Mouse (Mus musculus): ENCODE results near the gene Ufd1. TPM values are rescaled to one million over a fixed set of nuclear protein-coding genes. Genes with fewer than 3 reads are reported as not detected.

Ufd1 gene
- polyA plus RNA-seq, 1 experiment from 2014 or later = 110 TPM

DNA sequence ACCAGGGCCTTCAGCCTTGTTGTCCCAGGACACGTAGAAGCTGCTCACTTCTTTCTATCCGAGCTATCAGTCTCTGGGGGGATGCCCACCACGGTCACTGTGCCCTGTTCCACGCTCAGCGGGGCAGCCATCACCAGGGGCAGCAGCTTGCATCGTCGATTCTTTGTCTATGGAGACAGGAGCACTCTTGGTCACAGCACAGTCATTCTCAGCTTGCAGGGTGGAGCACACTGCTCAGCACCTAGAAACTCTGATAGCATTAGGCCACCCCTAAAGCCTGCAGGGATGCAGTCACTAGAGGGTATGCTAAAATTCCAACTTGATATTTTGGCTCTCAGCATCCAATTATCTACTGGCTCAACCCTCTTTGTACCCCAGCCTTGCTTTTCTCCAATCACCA lies 26.6 kb upstream of the Ufd1 start:
- Histone ChIP-seq H3K36me3 (peaks cover 66% of the 10 kb centered on the region), H3K4me2 (replicated peaks) (no peak overlapping the region), H3K27ac (no peak overlapping the region), H3K4me3 (no peak overlapping the region), H3K9ac (no peak overlapping the region), H3K9me3 (no peaks in the 10 kb centered on the region), H3K4me1 (no peaks in the 10 kb centered on the region), H3K27me3 (no peaks in the 10 kb centered on the region; the same call in 1 of the 2 replicates)
- no peak for ATAC-seq (ENCODE audit: insufficient number of reproducible peaks, insufficient read depth, low FRiP score, low TSS enrichment)
- WGBS = 92% methylated on average over 7 of the region's 7 CpGs

DNA sequence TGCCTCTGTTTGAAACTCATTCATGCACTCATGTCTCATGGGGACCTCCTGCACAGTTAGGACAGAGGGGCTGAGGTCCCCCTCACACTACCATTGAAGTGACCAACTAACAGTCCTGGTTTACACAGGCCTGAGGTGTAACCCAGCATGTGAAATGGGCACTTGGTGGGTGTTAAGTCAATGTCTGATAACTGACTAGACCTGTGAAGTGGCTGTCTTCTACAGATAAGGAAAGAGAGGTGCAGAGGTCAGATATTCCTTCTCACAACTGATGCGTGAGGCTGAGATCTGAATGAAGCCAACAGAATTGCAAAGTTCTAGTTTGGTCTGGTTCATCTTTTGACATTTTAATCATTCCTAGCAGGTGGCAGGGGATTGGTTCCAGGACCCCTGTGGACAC lies 26.1 kb upstream of the Ufd1 start:
- Histone ChIP-seq H3K27ac (no peak overlapping the region), H3K9ac (no peak overlapping the region), H3K27me3 (no peaks in the 10 kb centered on the region), H3K9me3 (no peaks in the 10 kb centered on the region), H3K4me3 (no peak overlapping the region), H3K4me2 (replicated peaks) (no peak overlapping the region), H3K4me1 (no peaks in the 10 kb centered on the region), H3K36me3 (peaks cover 68% of the 10 kb centered on the region)
- no peak for ATAC-seq (ENCODE audit: insufficient number of reproducible peaks, insufficient read depth, low FRiP score, low TSS enrichment)
- WGBS = 86% methylated on average over 1 of the region's 1 CpGs

DNA sequence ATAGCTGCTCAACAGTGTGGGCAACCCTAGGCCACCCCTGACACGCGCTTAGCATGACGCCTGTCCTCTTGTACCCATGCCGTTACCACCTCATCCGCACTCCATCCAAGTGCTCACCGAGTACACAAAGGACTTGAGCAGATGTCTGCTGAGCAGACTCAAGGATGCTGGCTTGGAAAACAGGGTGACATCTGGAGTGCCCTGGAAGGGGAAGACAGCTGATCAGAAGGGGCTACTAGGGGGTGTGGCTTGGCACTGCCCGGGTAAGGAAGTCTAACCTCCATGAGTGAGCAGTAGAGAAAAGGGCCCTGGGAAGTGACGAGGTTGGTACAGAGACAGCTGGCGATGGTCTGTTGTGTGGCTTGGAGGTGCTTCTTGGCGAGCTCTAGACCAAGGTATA lies 24.9 kb upstream of the Ufd1 start:
- ATAC-seq (ENCODE audit: insufficient number of reproducible peaks, insufficient read depth, low FRiP score, low TSS enrichment) = no peak

DNA sequence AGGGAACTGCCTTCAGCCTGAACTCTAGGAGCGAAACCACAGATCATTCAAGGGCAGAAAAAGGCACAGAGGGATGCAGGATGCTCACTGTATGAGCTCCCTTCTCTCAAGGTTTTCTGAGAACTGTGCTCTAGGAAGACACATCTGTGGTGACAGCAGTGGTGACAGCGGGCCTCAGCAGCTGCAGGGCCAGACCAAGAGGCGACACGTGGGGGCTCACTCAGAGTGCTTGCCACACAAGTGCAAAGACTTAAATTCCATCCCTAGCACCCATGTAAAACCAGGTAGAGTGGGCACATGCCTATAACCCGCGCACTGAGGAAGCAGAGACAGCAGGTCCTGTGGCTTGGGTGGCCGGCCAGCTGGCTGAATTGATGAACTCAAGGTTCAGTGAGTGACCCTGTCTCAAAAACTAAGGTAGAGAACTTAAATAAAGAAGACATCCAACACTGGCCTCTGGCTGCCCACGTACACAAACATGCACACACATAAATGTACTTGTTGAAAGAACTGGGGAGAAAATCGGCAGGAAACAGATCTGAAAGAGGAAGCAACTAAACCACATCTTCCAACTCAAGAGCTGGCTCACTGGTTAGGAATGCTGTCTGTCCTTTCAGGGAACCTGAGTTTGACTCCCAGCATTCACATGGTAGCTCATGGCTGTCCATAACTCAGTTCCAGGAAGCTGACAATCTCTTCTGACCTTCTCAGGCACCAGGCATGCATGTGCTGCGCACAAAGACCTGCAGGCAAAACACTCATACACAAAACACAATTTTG lies 22.8 kb upstream of the Ufd1 start:
- Histone ChIP-seq H3K27ac (no peak overlapping the region), H3K9ac (no peak overlapping the region), H3K4me2 (replicated peaks) (no peak overlapping the region), H3K36me3 (peaks cover 77% of the 10 kb centered on the region), H3K9me3 (no peaks in the 10 kb centered on the region), H3K4me3 (no peak overlapping the region), H3K27me3 (no peaks in the 10 kb centered on the region), H3K4me1 (no peaks in the 10 kb centered on the region)
- ATAC-seq (ENCODE audit: insufficient number of reproducible peaks, insufficient read depth, low FRiP score, low TSS enrichment) = no peak
- WGBS = 90% methylated on average over 10 of the region's 10 CpGs

More for the DNA sequence above, 24.9 kb upstream of the Ufd1 start:
- H3K4me3 ChIP-seq = no peak overlapping the region
- peaks cover 76% of the 10 kb centered on the region for H3K36me3 ChIP-seq
- H3K4me2 ChIP-seq (replicated peaks) = no peak overlapping the region
- no peak overlapping the region for H3K27ac ChIP-seq
- no peaks in the 10 kb centered on the region for H3K9me3 ChIP-seq
- WGBS = 93% methylated on average over 10 of the region's 10 CpGs
- no peaks in the 10 kb centered on the region for H3K4me1 ChIP-seq
- no peak overlapping the region for H3K9ac ChIP-seq
- H3K27me3 ChIP-seq = no peaks in the 10 kb centered on the region

DNA sequence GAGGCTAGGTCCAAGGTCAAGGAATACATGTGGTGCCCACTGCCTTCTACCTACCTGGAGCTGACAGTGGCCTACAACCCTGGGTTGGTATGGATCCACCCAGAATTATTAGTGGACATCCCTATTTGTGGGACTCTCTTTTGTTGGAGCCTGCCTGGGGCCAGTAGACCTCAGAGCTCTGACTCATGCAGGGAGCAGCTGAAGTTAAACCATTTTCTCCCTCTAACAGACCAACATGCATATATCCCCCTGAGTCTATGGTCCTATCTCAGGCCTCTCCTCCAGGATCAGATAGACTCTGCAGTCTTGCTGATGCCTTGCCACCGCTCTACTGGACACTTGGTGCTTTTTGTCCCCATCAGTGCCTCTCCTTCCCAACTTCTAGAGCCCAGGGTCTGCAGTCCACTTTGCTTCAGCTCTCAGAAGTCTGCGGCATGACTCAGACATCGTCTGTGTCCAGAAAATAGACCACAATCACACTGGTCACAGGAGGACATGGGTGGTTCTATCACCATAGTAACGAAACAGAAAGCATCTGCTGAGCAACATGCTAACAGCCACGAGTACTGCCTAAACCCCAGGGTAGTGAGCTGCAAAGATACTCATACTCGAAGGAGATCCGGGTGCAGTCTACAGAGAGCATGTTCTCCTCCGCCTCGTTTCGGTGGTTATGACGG lies 16.2 kb upstream of the Ufd1 start:
- ATAC-seq (ENCODE audit: insufficient number of reproducible peaks, insufficient read depth, low FRiP score, low TSS enrichment) = no peak
- Histone ChIP-seq H3K9ac (no peak overlapping the region), H3K27me3 (no peaks in the 10 kb centered on the region)

DNA sequence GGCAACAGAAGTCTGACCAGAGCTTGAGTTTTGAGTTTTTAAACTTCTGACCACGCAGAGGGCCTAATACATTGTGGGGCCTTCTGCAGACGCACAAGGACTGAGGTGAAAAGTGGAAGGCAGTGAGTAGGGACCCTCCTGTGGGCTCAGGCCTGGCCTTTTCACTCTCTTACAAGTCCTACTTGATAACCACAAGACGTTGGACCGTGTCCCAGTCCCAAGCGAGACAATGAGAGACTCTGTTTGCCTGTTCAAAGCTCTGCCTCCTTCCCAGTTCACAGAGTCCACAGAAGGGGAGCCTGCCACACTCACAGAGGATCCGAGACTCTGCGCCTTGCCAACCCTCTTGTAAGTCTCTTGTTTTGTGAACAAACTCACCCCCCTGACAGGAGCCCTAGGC lies 14.9 kb upstream of the Ufd1 start:
- H3K36me3 ChIP-seq = peaks cover 83% of the 10 kb centered on the region
- no peaks in the 10 kb centered on the region for H3K27me3 ChIP-seq
- no peak overlapping the region for H3K4me2 ChIP-seq (replicated peaks)
- WGBS = 81% methylated on average over 7 of the region's 7 CpGs
- no peak overlapping the region for H3K4me3 ChIP-seq
- H3K4me1 ChIP-seq = no peaks in the 10 kb centered on the region
- no peak overlapping the region for H3K27ac ChIP-seq
- H3K9me3 ChIP-seq = no peaks in the 10 kb centered on the region
- ATAC-seq (ENCODE audit: insufficient number of reproducible peaks, insufficient read depth, low FRiP score, low TSS enrichment) = no peak
- no peak overlapping the region for H3K9ac ChIP-seq

More for the DNA sequence above, 16.2 kb upstream of the Ufd1 start:
- H3K4me3 ChIP-seq = no peak overlapping the region
- no peak overlapping the region for H3K4me2 ChIP-seq (replicated peaks)
- H3K9me3 ChIP-seq = no peaks in the 10 kb centered on the region
- peaks cover 82% of the 10 kb centered on the region for H3K36me3 ChIP-seq
- 93% methylated on average over 11 of the region's 11 CpGs for WGBS
- H3K27ac ChIP-seq = no peak overlapping the region
- H3K4me1 ChIP-seq = no peaks in the 10 kb centered on the region

DNA sequence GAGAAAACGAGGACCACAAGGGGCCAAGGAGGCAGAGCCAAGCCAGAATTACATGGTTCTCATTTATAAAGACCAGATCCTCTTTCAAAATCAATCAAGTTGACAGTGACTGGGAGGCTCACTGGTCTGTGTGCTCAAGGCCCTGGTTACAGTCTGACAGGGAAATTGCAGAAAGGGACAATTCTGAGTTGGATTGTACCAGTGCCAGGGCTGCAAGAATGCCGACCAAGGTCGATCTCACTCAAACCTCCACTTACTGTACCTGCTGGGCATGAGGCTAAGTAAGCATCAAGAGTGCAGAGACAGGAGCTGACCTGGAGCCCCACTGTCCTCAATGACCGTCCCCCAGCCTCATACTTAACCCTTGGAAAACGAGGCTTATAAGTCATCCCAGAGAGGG lies 13.4 kb upstream of the Ufd1 start:
- Histone ChIP-seq H3K4me2 (replicated peaks) (no peak overlapping the region), H3K27me3 (no peaks in the 10 kb centered on the region), H3K9ac (no peak overlapping the region), H3K27ac (no peak overlapping the region), H3K9me3 (no peaks in the 10 kb centered on the region), H3K4me1 (no peaks in the 10 kb centered on the region), H3K36me3 (peaks cover 78% of the 10 kb centered on the region), H3K4me3 (no peak overlapping the region)
- WGBS = 84% methylated on average over 5 of the region's 5 CpGs
- no peak for ATAC-seq (ENCODE audit: insufficient number of reproducible peaks, insufficient read depth, low FRiP score, low TSS enrichment)

DNA sequence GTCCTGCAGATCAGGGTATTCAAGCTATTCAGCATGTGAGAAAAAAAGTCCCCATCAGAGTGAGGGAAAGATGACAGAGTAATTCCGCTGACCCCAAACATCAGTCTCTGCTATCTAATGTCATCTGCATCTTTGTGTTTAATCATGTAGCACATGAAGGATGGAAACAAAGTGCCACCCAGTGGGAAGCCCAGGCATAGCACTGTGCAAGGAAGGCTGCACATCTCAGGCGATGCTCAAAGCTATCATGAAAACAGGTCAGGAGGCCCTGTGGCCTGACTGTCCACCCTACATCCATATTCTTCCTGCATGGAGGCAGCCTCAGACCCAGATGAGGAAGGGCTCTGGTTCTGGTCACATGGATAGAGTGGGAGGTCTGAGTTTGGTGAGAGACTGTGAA lies 12.7 kb upstream of the Ufd1 start:
- Histone ChIP-seq H3K4me2 (replicated peaks) (no peak overlapping the region), H3K4me1 (no peaks in the 10 kb centered on the region), H3K27me3 (no peaks in the 10 kb centered on the region), H3K27ac (no peak overlapping the region), H3K9ac (no peak overlapping the region), H3K9me3 (no peaks in the 10 kb centered on the region), H3K4me3 (no peak overlapping the region), H3K36me3 (peaks cover 77% of the 10 kb centered on the region)
- ATAC-seq (ENCODE audit: insufficient number of reproducible peaks, insufficient read depth, low FRiP score, low TSS enrichment) = no peak
- whole genome bisulfite sequencing = 73% methylated on average over 2 of the region's 2 CpGs

DNA sequence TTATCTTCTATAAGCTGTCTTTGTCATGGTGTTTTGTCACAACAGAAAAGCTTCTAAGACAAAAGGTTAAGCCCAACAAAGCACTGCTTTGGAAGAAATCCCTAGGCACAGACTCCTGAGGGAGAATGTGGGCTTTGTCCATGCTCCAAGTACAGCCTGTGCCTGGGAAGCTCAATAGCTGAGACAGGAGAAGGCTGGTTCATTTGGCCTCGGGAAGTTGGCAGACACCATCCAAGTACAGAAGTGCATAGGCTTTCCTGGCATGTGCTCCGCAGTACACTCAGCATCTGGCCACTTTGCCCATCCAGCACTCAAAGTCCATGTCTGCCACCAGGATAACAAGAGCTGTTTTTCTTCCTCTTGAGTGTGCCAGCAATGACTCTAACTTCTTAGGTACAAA lies 5.8 kb upstream of the Ufd1 start:
- H3K4me1 ChIP-seq = peaks cover 6% of the 10 kb centered on the region
- no peak overlapping the region for H3K9ac ChIP-seq
- H3K36me3 ChIP-seq = peaks cover 62% of the 10 kb centered on the region
- no peaks in the 10 kb centered on the region for H3K27me3 ChIP-seq
- no peak overlapping the region for H3K27ac ChIP-seq
- no peaks in the 10 kb centered on the region for H3K9me3 ChIP-seq
- ATAC-seq (ENCODE audit: insufficient number of reproducible peaks, insufficient read depth, low FRiP score, low TSS enrichment) = no peak
- H3K4me3 ChIP-seq = no peak overlapping the region
- H3K4me2 ChIP-seq (replicated peaks) = no peak overlapping the region
- 96% methylated on average over 2 of the region's 2 CpGs for WGBS

DNA sequence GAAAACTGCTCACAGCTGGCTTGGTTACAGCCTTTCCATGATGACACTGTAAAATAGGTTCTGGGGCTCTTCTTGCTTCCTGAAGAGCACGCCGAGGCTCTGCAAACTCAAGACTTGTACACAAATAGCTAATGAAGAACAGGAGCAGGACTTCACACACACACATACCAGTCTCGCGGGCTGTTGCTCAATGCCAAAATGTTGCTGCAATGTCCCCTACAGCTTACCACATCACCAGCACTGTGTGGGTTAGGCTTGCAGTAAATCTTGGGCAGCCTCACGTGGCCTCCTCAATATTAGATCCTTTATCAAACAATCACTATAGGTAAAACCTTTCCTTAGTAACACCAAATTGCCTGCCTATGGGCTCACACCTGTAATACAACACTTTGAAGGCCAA lies 2.6 kb upstream of the Ufd1 start:
- Histone ChIP-seq H3K27ac (no peak overlapping the region), H3K4me3 (no peak overlapping the region), H3K4me1 (peaks cover 17% of the 10 kb centered on the region), H3K9ac (no peak overlapping the region), H3K36me3 (peaks cover 42% of the 10 kb centered on the region), H3K9me3 (no peaks in the 10 kb centered on the region), H3K27me3 (no peaks in the 10 kb centered on the region), H3K4me2 (replicated peaks) (no peak overlapping the region)
- 91% methylated on average over 5 of the region's 5 CpGs for WGBS
- no peak for ATAC-seq (ENCODE audit: insufficient number of reproducible peaks, insufficient read depth, low FRiP score, low TSS enrichment)

DNA sequence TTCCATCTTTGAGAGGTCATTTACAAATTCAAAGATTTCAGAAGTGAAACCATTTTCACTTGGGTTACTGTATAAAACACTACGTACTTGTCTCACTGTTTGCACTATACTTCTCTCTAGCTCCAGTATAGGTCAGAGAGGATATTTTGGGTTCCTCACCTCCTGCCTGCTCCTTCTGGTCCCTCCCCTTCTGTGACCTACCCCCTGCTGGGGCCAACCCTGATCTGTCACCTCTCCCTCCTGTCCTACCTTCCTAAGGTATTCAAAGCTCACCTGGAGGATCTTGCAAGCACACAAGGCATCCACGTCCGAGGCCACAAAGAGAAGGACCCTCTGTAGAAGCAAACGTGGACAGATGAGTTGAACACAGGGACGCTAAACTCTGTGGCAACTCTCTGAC lies 547 bp upstream of the Ufd1 start:
- ATAC-seq (ENCODE audit: insufficient number of reproducible peaks, insufficient read depth, low FRiP score, low TSS enrichment) = peak; percentile 11
- Histone ChIP-seq H3K36me3 (peaks cover 40% of the 10 kb centered on the region), H3K4me1 (peaks cover 17% of the 10 kb centered on the region), H3K9me3 (no peaks in the 10 kb centered on the region), H3K27me3 (no peaks in the 10 kb centered on the region), H3K4me2 (replicated peaks) (peak overlapping the region; percentile 87), H3K9ac (peak overlapping the region; percentile 71), H3K4me3 (peak overlapping the region; percentile 85), H3K27ac (no peak overlapping the region; the same call in 1 of the 2 replicates)
- 6% methylated on average over 5 of the region's 5 CpGs for WGBS

DNA sequence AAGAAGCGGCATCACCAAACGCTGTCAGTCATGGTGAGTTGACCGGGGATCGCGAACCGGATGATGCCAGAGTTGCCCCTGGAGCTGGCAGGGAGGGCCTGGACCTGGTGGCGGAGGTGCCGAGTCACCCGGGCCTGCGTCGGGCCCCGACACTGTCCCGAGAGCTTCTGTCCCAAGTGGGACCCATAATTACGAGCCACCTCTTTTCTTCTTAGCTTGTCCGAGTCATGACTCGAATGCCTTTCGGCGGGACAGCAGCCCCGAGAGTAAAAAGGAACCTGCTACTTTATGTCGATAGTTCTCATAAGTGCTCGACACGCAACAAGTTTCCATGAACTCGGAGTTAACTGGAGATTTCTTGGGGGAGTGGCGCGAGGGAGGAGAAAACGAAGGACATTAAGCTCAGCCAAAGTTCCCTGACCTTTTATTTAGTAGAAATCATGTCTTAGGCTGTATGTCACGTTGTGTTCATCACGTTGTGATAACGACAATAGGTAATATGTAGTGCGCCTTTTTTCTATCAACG lies 869 bp downstream of the Ufd1 start:
- Histone ChIP-seq H3K4me3 (peak overlapping the region; percentile 85), H3K27me3 (no peaks in the 10 kb centered on the region), H3K27ac (peak overlapping the region; percentile 64; the same call in 1 of the 2 replicates), H3K4me1 (peaks cover 17% of the 10 kb centered on the region), H3K9me3 (no peaks in the 10 kb centered on the region), H3K4me2 (replicated peaks) (peak overlapping the region; percentile 87), H3K36me3 (peaks cover 37% of the 10 kb centered on the region), H3K9ac (peak overlapping the region; percentile 80)
- peak; percentile 19 for ATAC-seq (ENCODE audit: insufficient number of reproducible peaks, insufficient read depth, low FRiP score, low TSS enrichment)
- 2% methylated on average over 31 of the region's 31 CpGs for WGBS
